Mouse (Mus musculus) liver, embryonic 16.5 days (tissue): Measurements from ENCODE around the gene Pramel3. TPM values are rescaled to one million over a fixed set of nuclear protein-coding genes. Genes with fewer than 3 reads are reported as not detected.
"Not testable (repeated sequence)": the region's sequence is repeated elsewhere in the genome, so short reads cannot be mapped to it uniquely, and the experiment has no call there.

Experiments used
- ATAC-seq: fragments of 200-750 bp; cut with Nextera tagmentation; 2 replicates; pipeline ENCODE4 v1.8.0; 2017; ENCODE audit warnings: low read depth, mild to moderate bottlenecking, moderate number of reproducible peaks, moderate library complexity
- H3K27ac ChIP-seq: fragments of 300-500 bp; sonication (generic); 2 replicates; pipeline ENCODE4 v1.5.1; 2014; ENCODE audit warnings: mild to moderate bottlenecking, low read length
- H3K27me3 ChIP-seq: fragments of 300-500 bp; sonication (generic); 2 replicates; pipeline ENCODE4 v1.6.1; 2014; ENCODE audit warnings: low read depth, low read length, mixed read lengths; ENCODE audit not compliant: control insufficient read depth, insufficient read depth
- H3K36me3 ChIP-seq: fragments of 300-500 bp; sonication (generic); 2 replicates; pipeline ENCODE4 v1.6.1; 2014; ENCODE audit warnings: mild to moderate bottlenecking; ENCODE audit not compliant: control insufficient read depth, insufficient read depth
- H3K4me1 ChIP-seq: fragments of 300-500 bp; sonication (generic); 2 replicates; pipeline ENCODE4 v1.6.1; 2014; ENCODE audit warnings: low read depth, low read length, mixed read lengths; ENCODE audit not compliant: control insufficient read depth
- H3K4me2 ChIP-seq: fragments of 300-500 bp; sonication (generic); 2 replicates; pipeline ENCODE4 v1.6.1; 2014; ENCODE audit warnings: low read depth, low read length, mixed read lengths
- H3K4me3 ChIP-seq: fragments of 300-500 bp; sonication (generic); 2 replicates; pipeline ENCODE4 v1.5.1; 2014; ENCODE audit warnings: low read depth, mild to moderate bottlenecking, low read length
- H3K9ac ChIP-seq: fragments of 300-500 bp; sonication (generic); 2 replicates; pipeline ENCODE4 v1.6.1; 2014; ENCODE audit warnings: low read depth, low read length
- H3K9me3 ChIP-seq: fragments of 300-500 bp; sonication (generic); replicated peaks from 2 replicates; pipeline ENCODE4 v1.6.1; 2016; ENCODE audit warnings: low read length; ENCODE audit not compliant: control insufficient read depth
- WGBS: fragments of 180-500 bp; shearing (Covaris S2); extraction: QIAGEN DNeasy Blood & Tissue Kit; methylation state at CpG from one replicate; pipeline ENCODE4 v1.1.7; 2014; ENCODE audit not compliant: insufficient replicate concordance; 5-methylcytosine and 5-hydroxymethylcytosine counted together
- polyA plus RNA-seq: library from polyadenylated mRNA; unstranded; fragments of >200 nt; fragmentation: Nextera tagmentation; extraction: Ambion mirVana; gene quantifications from 2 replicates; pipeline ENCODE4 v1.2.1, GENCODE M21; 2015

The Pramel3 gene
- not detected in 2 replicates for polyA plus RNA-seq

DNA sequence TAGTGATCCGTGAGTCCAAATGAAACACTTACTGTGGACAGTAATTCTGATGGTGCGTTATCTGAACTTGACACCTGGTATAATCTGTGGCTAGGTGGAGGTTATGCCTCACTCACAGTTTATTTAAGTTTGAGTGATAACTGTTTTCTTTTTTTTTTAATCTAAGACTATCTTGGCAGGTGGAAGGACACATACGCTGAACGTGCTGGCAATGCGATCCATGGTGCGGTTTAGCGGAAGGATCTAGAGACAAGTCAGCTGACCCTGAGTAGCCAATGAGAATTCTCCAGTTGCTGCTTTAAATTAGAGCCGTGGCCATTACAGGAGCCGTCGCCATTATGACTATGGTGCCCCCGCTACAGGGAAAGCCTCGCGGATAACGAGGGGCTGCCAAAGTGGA lies at the start of gene Pramel3:
Pramel3 (plus strand) TSS at position 301 of the 400 bp plus-strand sequence.
- not testable (repeated sequence) for H3K4me3 ChIP-seq, H3K4me1 ChIP-seq, ATAC-seq, H3K36me3 ChIP-seq, H3K9ac ChIP-seq, H3K27ac ChIP-seq, H3K27me3 ChIP-seq, H3K9me3 ChIP-seq, H3K4me2 ChIP-seq
- 76% methylated on average over 14 of the region's 14 CpGs for WGBS

DNA sequence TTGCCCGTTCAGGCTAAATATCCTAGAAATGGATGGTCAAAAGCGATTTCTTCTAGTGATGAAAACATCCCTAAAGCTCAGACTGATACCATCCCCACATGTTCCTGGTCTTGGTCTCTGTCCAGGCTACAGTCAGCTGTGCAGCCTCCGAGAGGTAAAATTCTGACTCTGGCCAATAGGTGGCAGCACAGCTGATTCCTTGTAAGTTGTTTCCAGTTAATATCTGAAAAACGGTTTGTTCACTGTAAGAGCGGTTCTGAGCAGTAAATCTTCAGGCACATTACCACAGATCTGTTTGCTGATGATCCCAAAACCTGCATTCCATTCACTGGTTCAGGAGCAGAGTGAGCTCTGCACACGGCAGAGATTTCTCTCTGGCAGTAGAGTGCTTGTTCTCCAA lies 58.6 kb downstream of the Pramel3 start:
- not testable (repeated sequence) for H3K4me3 ChIP-seq, H3K27ac ChIP-seq, H3K9ac ChIP-seq, H3K36me3 ChIP-seq, H3K27me3 ChIP-seq, ATAC-seq, H3K9me3 ChIP-seq, H3K4me2 ChIP-seq, H3K4me1 ChIP-seq
- WGBS = 20% methylated on average over 2 of the region's 6 CpGs

DNA sequence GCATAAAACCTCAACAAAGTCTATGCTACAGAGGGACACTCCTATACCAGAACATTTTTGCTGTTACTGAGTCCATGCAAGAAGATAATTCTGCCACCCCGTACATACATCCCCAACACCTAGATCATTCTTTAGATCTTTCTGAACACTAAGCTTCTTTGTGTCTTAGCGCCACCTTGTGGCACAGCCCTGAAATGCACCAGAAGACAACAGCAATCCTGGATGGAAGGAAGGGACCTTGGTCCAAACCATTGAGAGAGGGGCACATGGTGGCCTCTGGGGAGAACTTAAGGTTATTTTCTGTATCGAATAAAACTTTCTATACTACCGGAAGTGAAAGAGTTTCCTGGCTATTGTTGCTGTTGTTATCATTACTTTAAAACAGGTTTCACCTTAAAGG lies 59.8 kb downstream of the Pramel3 start:
- not testable (repeated sequence) for H3K27me3 ChIP-seq, H3K4me1 ChIP-seq, H3K9ac ChIP-seq, H3K36me3 ChIP-seq, ATAC-seq, H3K9me3 ChIP-seq, H3K4me3 ChIP-seq, H3K27ac ChIP-seq, H3K4me2 ChIP-seq
- WGBS = no CpG with 5 or more reads among the region's 4 CpGs

Other genes starting within 250 kb of the Pramel3 start
- gene Gm15023, start 124.7 kb upstream of the Pramel3 start, polyA plus RNA-seq = not detected in 2 replicates
- gene Tceal6, start 91.6 kb upstream of the Pramel3 start, polyA plus RNA-seq = 0.15 TPM in 1 of 2 replicates, not detected in the other
- not detected in 2 replicates for gene Gm5128, start 71.0 kb downstream of the Pramel3 start, polyA plus RNA-seq
- not detected in 2 replicates for gene Gm7903, start 131.5 kb downstream of the Pramel3 start, polyA plus RNA-seq
- not detected in 2 replicates for gene AV320801, start 192.3 kb downstream of the Pramel3 start, polyA plus RNA-seq